Mouse (Mus musculus) gastrocnemius, postnatal 25 days (tissue): ENCODE data around the gene Bclaf3. TPM values are rescaled to one million over a fixed set of nuclear protein-coding genes. Genes with fewer than 3 reads are reported as not detected.
"Not testable (repeated sequence)": the region's sequence is repeated elsewhere in the genome, so short reads cannot be mapped to it uniquely, and the experiment has no call there.

Source experiments
- DNase-seq: peaks from one replicate; pipeline ENCODE4 v3.0.0; 2022
- long read RNA-seq, 2 experiments: library from polyadenylated mRNA; stranded (forward); transcript quantifications; one replicate each; pipeline ENCODE4 v2.0.0; 2021
- total RNA-seq, 2 experiments: library from RNA; stranded (reverse); gene quantifications; 1 replicate in 1 of 2; 2 replicates in 1 of 2; pipeline ENCODE4 v1.2.3; 2021

Gene Bclaf3
- total RNA-seq = 1 to 10 TPM; 1.7 to 1.8 TPM
- long read RNA-seq, experiment 1 = 0 reads
- long read RNA-seq, experiment 2, partial matches to known transcripts = 0 of 2 reads
- long read RNA-seq, experiment 2, other reads (novel, unspliced or antisense) = 1 of 2 reads

- no peak for DNase-seq
These were observed at the start of gene Bclaf3 for GRCm38 (mm10) chrX:159526388-159526787. Gene Bclaf3, plus strand, starts transcription at chrX:159526688.

GRCm38 (mm10) chrX:159478243-159478940 lies 48.1 kb upstream of the Bclaf3 start:
- not testable (repeated sequence) for DNase-seq

DNA sequence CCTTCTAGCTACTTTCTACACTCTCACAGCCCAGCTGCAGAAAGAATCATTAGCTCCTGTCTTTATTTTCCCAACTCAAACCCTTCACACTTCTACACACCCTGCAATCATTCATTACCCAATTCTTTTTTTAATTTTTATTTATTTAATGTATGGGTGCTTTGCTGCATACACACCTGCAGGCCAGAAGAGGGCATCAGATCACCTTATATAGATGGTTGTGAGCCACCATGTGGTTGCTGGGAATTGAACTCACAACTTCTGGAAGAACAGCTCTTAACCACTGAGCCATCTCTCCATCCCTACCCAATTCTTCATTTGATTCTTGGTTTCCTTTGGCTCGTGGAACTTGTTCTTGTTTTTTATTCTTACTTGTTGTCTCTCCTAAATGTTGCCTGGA lies 42.2 kb upstream of the Bclaf3 start:
- DNase-seq = no peak

DNA sequence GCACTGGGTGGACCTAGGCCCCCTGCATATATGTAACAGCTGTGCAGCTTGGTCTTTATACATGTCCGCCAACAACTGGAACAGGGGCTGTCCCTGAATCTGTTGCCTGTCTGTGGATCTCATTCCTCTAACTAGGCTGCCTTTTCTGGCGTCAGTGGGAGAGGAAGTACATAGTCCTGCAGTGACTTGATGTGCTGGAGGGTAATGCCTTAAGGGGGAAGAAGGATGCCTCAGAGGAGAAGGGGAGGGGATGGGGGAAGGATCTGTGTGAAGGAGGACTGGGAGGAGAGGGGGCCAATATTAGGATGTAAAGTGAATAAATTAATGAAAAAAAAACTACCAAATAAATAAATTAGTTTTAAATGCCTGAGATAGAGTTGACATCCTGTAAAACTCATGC lies 23.3 kb upstream of the Bclaf3 start:
- no peak for DNase-seq

GRCm38 (mm10) chrX:159508331-159509036 lies 18.0 kb upstream of the Bclaf3 start:
- DNase-seq = no peak

DNA sequence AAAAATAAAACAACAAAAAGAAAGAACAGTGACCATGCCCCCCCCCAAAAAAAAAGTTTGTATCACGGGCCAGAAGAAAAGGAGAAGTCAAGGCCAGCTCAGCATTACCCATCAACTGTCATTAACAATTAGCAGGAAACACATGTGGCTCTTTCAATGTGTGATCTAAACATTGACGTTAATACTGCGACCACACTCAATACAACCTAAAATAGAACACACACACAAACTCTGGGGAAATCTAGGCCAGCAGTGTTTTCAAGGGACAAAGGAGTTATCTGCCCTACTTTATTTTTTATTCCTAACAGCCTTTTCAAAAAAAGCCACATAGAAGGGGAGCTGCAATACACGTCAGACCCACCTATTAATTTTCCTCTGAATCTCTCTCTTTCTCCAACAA lies 17.4 kb upstream of the Bclaf3 start:
- no peak for DNase-seq

GRCm38 (mm10) chrX:159509847-159510715 lies 16.4 kb upstream of the Bclaf3 start:
- no peak for DNase-seq

DNA sequence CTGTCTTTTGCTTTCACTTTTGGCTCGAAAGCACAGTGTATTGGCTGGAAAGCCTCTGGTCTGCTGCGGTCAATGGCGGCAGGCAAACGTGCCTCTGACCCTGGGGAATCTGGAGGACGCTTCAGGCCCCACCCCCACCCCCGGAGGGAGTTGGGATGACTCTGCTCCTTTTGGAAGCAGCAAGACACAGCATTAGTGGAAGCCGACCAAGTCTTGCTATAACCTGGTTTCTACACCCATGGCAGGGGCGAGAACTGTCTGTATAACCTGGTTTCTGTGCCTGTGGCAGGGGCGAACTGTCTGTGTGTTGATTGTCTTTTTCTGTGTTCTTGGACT lies 15.8 kb upstream of the Bclaf3 start:
- DNase-seq = no peak

- DNase-seq = no peak
These were observed 10.9 kb upstream of the Bclaf3 start for GRCm38 (mm10) chrX:159515599-159515998.

DNA sequence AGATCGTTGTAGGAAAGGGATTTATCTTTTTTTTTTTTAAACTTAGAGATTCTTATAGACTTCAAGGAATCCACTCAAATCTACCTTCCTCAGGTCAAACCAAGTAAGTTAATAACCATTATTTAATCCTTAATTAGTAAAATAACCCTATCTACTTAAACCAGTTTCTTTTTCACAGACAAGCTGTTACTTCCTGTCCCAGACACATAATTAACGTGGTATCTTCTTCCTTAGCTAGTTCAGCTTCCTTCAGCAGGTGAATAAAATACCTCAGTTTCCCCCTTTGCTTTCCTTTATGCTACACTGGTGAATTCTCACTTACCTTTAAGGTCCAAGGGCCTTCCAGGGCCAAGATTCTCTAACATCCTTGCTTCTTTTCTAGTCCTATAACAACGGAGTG lies 4.7 kb upstream of the Bclaf3 start:
- DNase-seq = no peak

DNA sequence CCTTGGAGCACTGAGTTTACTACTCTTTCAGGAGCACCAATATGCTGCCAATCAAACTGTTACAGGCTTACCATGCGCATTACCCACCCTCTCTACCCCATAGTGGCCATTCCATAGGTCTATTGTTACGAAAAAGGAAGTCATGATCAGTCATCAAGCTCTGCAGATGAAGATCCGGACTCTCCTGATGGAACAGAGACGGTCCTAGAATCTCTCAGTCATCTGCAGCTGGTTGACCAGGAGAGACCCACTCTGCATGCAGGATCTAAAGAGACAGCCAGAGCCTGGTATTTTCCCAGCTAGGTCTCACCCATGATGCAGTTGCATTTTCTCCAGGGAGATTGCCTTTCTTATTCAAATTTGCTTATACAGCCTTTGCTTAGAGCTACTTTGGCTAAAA lies 3.8 kb upstream of the Bclaf3 start:
- DNase-seq = no peak

GRCm38 (mm10) chrX:159532427-159532810 lies 5.9 kb downstream of the Bclaf3 start:
- DNase-seq = peak; percentile 96

GRCm38 (mm10) chrX:159532811-159533462 lies 6.4 kb downstream of the Bclaf3 start:
- peak; percentile 8 for DNase-seq

GRCm38 (mm10) chrX:159541936-159542335 lies 15.4 kb downstream of the Bclaf3 start:
- DNase-seq = no peak

DNA sequence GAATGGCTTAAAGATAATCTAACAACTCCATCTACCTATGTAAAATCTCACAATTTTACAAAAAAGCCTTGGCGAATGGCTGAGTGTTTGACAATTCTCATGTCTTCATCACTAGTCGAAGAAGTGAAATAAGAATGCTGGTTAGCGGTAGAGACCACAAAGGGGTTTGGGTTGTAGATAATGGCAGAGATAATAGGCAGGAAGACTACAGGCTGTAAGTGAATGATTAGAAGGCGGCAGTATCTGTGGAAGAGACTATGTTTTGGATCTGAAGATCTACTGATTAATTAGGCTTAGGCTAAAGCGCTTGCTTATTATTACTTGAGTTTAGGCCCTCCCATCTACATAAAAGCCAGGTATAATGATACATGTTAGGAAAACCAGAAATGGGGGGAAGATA lies 20.6 kb downstream of the Bclaf3 start:
- DNase-seq = no peak

DNA sequence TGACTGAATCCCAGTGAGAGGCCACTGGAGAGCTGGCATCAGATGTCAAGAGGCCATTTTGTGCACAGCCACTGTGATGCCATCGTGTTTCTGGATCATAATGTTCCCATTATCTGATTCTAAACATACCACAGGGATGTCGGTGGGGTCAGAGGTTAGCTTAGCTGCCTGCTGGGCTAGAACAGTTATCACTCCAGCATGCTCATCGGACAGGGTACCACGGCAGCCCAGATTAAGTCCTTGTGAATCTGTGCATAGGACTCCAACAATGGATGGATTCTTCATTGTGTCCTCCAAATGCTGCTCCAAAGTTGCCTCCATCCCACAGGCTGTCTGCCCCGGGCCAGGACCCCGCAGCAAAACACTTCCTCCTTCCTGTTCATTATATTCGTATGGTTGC lies 58.2 kb downstream of the Bclaf3 start:
- not testable (repeated sequence) for DNase-seq

DNA sequence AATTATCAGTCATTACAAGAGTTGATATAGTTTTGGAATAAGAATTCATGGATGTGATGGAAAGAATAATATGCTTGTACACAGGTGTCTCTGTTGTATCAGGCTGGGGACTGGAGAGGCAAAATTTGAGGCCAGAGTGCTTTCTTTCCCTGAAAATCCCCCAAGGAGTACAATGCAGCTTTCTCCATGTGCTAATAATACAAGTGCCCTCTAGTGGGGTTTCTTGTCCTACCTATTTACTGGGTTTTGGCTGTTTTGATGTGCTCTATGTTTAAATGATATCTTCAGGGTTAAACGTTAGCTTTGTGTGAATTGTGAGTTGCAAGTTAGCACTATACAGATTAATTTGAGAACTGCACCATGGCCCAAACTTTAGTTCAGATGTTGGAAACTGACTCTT lies 65.1 kb downstream of the Bclaf3 start:
- DNase-seq = no peak

- no peak for DNase-seq
These were observed 71.0 kb downstream of the Bclaf3 start for GRCm38 (mm10) chrX:159597502-159597901.

GRCm38 (mm10) chrX:159604832-159605231 lies 78.3 kb downstream of the Bclaf3 start:
- DNase-seq = no peak

DNA sequence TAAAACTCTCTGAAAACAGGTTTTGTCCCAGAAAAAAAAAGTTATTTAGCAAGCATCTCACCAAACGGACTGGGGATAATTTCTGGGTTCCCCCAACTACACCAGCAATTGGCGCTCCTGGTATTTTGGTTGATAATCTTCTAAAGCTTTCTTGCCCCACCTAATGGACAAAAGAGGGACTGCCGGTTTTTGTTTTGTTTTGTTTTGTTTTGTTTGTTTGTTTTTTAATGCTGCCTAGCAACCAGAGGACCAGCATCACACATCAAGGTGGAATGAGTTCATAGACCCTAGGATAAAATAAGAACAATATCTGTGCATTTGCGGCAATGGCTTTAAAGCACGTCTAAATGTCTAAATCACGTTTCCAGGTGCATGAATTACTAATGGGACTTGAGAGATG lies 80.4 kb downstream of the Bclaf3 start:
- DNase-seq = no peak

- DNase-seq = no peak
These were observed 99.9 kb downstream of the Bclaf3 start for GRCm38 (mm10) chrX:159626208-159626906.
